Mouse (Mus musculus): Measurements from ENCODE around the gene Insig2.

DNA sequence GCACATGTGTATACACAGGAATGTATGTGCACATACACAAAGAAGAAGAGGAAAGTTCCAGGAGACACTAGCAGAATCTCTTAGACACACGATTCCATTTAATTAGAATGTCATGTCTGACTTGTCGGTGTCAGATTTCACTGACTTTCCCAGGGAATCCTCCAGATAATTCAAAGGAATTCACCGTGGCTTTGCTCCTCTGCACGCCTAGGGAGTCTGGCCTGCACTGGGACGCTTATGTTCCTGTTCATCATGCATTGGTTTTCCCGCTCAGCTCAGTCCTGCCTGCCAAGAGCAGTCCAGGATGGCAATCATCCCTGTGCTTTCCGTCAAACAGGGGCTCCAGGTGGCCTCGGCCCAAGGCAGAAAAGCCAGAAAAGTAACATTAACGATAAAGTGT lies 34.9 kb upstream of the Insig2 start:
- TF ChIP-seq CTCF (IDR thresholded peaks at IDR 0.05; ENCODE audit: insufficient read depth, low read length) (no peak), POLR2A (IDR thresholded peaks at IDR 0.05; ENCODE audit: borderline replicate concordance, extremely low read depth, low read depth, low read length) (no peak)

Measured in lung, adult 2 months (tissue).